Mouse (Mus musculus) frontal cortex, postnatal 36 days (tissue): ENCODE measurements around the gene Astn2.

Experiments
- DNase-seq, 2 experiments: peaks; one replicate each; pipeline ENCODE4 v3.0.0; 2022; ENCODE audit warnings: low spot score in 2 of 2

Gene Astn2

GRCm38 (mm10) chr4:66404201-66404711, at the start of gene Astn2:
Gene Astn2 (minus strand): TSS chr4:66404611.
- peak; percentile 46 to 60 for DNase-seq

DNA sequence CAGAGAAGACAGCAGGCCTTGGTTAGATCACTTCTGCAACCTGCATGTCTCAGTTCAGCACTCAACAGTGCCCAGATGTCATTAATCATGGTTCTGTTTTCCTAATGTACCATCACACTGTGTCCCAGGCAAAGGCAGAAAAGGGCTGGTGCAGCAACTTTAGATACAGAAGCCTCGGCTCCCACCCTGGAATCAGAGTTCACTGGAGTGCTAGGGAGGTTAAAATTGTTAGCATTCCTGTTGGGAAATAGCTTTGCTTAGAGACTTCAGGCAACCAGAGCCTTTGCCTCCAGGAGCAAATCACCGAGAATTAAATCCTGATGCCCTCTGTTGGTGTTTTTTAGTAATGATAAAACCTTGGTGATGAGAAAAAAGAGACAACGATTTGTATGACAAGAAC, 45.7 kb upstream of the Astn2 start:
- no peak for DNase-seq

GRCm38 (mm10) chr4:66431256-66431655, 26.8 kb upstream of the Astn2 start:
- DNase-seq: no peak

GRCm38 (mm10) chr4:66425804-66426203, 21.4 kb upstream of the Astn2 start:
- peak in 1 of 2 experiments; percentile 10 for DNase-seq

DNA sequence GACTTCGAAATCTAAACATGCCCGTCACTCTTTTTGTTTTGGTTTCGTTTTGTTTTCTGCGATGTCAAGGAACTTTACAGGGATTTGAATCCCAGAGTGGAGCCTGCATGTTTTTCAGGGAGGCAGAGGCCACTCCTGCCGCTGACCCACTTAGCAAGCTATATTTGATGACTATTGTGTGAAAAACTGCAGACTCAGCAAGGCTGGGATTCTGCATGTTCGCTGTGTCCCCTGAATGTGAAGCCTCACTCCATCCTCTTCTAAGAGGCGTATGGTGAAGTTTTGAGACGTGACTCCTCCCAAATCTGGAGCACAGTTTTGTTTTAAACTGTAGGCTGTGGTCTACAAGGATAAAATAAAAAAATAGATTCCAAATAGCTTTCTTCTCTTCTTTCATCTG, 10.4 kb upstream of the Astn2 start:
- no peak for DNase-seq

- DNase-seq: no peak
Measured at GRCm38 (mm10) chr4:66405086-66405485, 675 bp upstream of the Astn2 start.

- peak in 1 of 2 experiments; percentile 45 for DNase-seq
Measured at GRCm38 (mm10) chr4:66403708-66404200, 657 bp downstream of the Astn2 start.

- no peak for DNase-seq
Measured at GRCm38 (mm10) chr4:66403116-66403707, 1.2 kb downstream of the Astn2 start.

GRCm38 (mm10) chr4:66402611-66403010, 1.8 kb downstream of the Astn2 start:
- peak; percentile 43 to 51 for DNase-seq

DNA sequence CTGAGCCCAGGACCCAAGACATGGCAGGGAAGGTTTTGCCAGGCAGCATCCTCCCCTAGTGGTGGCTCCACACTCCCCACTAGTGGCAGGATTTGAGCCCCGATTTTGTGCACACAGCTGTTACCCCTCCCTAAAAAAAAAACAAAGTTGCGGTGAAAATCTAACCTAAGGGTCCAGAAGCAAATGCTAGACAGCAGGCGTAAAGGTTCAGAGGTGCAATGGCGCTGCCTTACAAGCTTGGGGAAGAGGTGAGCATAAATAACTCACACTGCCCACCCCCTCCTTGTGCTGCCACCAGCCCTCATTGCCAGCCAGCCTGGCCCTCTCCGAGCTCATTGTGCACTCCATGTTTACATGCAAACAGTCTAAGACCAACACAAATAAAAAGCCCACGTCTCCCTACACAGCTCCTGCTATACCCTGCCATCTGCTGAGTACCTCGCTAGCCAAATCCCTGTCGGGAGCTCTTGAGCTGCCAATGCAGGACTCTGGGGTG, 3.2 kb downstream of the Astn2 start:
- DNase-seq: peak; percentile 50 to 55

DNA sequence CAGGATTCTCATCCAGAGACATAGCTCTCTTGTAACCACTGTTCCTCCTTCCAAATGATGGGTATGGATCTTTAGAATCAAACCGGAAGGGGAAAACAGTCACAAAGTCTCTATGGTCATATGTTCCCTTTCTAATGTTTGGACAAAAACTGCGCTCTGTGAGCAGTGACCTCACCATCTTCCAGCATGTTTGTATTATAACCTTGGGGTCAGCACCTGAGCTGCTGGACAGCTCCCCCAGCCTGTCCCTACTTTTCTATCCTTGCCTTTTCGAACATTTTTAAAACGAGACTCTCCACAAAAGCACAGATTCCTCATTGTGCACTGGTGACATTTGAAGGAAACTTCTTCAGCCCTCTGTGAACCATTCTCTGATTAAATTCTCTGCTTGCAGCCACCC, 5.3 kb downstream of the Astn2 start:
- no peak for DNase-seq

- DNase-seq: no peak
Measured at GRCm38 (mm10) chr4:66397216-66397615, 7.2 kb downstream of the Astn2 start.

GRCm38 (mm10) chr4:66393294-66393693, 11.1 kb downstream of the Astn2 start:
- DNase-seq: peak; percentile 43 to 61

DNA sequence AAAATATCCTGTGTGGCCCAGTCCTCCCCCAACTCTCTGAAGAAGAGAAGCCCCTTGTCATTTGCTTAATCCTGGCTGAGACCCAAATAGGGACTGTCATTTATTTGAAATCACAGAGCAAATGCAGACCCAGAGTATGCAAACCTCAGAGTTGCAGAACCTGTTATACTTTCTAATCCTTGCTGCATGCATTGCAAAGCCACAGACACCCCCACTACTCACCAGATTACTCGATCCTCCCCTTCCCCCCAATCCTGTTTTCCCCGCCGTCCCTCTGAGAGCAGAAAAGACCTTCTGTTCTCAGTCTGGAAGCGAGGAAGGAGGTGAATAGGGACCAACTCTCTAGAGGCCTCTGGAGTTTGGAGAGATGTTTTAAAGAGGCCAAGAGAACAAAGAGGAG, 13.9 kb downstream of the Astn2 start:
- no peak for DNase-seq

DNA sequence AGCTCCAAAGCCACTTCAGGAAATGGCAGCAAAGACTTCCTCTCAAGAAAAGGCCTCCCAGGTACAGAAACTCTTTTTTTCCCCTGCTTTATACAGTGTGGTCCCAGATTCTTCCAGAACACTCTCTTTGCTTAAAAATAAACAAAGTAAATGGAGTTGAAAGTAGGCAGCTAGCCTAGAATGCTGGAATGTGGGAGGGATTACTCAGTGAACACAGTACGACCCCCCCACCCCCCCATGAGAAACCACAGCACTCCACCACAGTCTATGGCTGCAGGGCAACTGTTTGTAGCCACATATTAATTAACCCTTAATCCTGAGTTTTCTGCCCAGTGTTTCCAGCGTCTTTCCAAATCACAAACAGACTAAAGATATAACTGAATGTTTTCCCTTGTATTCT, 25.8 kb downstream of the Astn2 start:
- no peak for DNase-seq

DNA sequence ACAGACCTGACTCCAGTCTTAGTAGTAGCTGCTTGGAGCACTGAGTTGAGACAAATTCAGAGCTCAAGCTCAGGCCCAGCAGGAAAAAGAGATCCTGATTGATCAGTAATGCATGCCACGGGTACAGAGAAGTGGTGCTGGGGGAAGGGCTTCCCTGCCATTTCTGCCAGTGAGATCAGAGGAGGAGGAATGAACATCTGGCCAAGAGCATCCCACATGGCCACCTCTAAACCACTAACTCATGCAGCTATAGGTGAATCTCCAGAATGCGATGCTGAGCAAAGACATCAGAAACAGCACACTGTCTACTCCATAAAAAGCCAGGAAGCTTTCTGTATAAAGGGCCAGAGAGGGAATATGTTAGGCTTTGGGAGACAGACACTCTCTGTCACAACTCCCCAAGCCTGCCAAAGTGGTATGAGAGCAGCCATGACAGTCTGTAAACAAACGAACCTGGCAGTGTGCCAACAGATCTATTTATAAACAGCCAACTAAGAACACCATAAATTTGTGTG, 33.8 kb downstream of the Astn2 start:
- DNase-seq: peak in 1 of 2 experiments; percentile 57

DNA sequence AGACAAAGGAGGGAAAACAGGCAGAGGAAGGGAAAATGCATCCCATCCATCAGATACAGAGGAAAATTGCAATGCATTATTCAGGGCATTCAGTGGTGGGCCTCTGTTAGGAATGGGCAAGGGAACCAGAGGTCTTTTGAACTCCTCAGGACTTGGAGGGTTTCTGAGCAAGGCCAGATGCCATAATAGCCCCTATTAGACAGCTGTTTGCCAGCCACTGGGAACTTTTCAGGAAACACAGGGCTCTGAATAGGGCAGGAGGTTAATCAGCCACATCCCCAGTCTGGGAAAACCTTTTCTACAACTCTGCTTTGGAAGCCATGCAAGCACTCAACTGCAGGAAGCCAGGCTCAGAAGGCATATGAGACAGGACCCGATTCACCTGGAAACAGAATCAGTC, 38.9 kb downstream of the Astn2 start:
- DNase-seq: no peak

DNA sequence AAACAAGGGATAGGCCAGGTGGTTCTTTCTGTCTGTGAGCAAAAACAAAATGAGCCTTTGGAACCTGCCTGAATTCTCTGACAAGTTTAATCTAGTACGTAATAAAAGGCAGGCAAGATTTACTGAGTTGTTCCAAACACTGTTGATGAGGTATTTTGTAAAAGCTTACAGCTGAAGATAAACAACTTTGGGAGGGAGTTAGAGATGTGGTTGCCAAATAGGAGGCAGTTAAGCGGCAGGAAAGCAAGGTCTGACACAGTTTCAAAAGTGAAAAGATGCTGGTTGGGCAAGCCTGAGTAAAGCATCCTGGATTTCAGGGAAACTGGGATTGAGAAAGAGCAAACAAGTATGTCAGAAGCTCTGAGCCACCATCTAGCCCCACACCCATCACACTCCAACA, 59.8 kb downstream of the Astn2 start:
- no peak for DNase-seq

DNA sequence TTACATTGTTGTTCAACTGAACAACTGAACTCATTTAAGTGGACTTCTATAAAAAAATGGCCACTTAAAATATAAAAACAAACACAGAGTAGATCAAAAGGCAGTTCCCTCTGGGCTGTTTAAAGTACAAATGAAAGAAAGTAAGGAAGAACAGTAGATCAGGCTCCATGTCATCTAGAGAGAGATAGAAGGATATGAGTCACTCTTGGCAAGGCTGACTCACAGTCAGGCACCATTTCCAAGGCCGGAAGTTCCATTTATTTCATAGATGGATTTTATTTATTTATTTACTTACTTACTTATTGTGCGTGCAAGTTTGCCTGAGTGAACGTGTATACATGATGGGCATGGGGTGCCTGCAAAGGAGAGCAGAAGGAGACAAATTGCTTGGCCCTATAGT, 67.0 kb downstream of the Astn2 start:
- DNase-seq: no peak

DNA sequence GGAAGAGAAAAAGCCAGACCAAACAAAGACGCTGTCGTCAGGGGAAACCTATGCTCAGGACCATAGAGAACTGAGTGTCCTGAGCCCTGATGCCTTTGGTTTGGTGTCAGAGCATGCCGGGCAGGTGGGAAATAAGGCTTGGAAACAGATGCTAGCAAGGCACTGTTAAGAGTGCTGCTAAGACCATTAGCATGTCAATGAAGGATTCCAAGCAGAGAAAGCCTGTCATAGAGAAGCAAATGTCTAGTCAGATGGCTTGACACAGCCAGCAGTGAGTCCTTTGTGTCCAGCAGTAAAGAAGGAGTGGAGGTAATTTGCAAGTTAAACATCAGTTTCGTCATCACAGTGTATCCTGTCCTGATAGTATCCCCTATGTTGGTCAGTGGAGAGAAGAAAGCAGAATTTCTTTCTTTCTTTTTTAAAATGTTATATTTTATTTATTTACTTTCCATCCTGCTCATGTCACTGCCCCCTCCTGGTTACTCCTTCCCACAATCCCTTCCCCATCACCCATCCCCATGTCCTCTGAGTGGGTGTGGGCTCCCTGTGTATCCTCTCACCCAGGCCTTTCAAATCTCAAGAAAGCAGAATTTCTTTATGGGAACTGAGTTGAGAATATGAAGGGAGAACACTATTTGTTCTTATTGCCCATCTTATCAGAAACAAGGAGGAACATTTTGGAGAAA, 73.7 kb downstream of the Astn2 start:
- DNase-seq: no peak

DNA sequence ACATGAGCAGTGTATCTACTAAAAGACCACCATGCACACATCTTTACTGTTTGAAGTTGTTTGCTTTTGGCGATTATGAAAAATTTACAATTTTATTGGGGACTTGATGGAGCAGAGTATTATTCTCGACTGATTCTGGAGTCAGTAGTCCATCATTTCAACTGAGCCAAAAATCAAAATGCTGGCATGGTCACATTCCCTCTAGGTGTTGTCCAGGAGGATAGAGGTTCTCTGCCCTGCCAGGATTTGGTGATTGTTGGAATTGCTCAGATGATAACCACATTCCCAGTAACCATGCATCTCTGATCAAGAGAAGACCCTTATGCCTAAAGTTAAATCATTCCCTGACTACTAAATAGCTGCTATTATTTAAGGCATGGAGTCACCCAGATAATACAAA, 83.4 kb downstream of the Astn2 start:
- DNase-seq: no peak

DNA sequence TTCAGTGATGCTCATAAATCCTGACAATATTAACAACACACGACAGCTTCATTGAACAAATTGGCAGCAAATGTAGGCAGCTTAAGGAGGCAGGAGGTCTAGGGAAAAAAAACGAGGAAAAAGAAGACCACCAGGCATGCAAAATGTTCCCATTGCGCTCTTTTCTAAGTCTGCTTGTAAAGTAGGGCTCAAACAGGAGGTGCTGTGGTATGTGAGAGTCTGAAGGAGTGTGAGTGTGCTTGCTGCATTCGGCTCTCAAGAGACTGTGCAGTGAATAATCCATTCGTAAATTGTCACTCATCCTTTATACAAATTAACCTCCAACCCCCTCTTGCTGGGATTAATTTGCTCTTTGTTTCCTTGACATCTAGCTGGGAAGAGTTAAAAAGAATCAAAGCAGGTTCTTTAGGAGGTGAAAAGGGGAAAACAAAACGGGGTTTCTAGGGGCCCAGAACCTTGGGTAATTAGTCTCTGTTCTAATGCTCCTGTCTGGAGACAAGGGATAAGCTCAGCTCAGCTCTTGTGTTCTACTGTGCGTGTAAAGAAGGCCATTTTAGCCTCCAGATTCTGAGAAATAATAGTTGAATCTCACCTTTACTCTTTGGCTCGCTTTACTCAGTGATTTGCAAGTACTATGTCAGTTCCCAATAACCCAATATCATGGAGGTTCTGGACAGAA, 89.5 kb downstream of the Astn2 start:
- no peak for DNase-seq
